Mouse (Mus musculus): ENCODE measurements at regions not wholly inside any gene's neighbourhood (a gene's known extent, or its start where the extent isn't known, plus 50 kb on each side); places are given as distances from the start of the nearest gene placed in this dataset.

DNA sequence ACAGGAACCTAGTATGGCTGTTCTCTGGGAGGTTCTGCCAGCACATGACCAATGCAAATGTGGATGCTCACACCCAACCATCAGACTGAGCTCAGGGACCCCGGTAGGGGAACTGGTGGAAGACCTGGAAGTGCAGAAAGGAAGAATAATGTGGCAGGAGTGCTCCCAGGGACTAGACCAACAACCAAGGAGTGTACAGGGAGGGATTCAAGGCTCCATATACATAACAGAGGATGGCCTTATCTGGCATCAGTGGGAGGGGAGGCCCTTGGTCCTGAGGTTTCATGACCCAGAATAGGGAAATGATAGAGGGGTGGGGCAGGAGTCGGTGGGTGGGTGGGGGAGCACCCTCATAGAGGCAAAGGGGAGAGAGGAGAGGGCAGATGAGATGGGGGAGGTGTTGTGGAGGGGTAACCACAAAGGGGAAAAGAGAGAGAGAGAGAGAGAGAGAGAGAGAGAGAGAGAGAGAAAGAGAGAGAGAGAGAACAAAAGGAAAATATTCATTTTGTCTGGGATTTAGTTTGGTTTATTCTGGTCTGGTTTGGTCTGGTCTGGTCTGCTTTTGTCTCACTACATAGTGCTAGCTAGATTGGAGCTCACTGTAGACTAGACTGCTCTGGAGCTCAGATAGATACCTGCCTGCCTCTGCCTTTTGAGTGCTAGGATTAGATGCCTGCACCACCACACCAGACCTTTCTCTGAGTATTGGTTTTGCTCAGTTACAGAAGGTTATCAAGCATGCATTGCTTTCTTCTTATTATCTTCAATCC, 214.5 kb downstream of the Nr4a2 start:
- TF ChIP-seq POLR2A (IDR thresholded peaks at IDR 0.05; ENCODE audit: borderline replicate concordance, extremely low read depth, insufficient read depth, insufficient read length, poor library complexity, severe bottlenecking) (no peak), CTCF (IDR thresholded peaks at IDR 0.05; ENCODE audit: borderline replicate concordance, extremely low read depth, insufficient read depth, insufficient read length) (no peak)
- no peak for DNase-seq (ENCODE audit: low read depth)

DNA sequence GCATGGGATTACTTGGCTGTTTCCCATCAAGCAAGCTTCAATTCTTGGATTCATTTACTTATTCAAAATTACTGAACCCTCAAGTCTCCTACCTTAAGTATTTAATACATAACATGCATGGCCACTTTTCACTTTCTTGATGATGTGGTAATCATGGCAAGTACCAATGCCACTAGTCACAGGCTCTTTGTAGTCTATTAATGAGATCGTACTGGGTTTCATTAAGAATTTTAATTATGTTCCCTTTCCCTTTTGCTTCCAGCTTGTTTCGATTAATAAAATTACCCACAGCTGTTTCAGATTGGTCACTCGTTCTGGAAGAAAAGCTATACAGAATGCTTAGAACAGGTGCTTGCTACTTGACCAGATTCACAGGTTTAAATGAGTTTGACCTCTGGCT, 238.6 kb downstream of the Nr4a2 start:
- TF ChIP-seq CTCF (IDR thresholded peaks at IDR 0.05; ENCODE audit: borderline replicate concordance, extremely low read depth, insufficient read depth, insufficient read length): no peak
- DNase-seq (ENCODE audit: low read depth): peak; percentile 11

DNA sequence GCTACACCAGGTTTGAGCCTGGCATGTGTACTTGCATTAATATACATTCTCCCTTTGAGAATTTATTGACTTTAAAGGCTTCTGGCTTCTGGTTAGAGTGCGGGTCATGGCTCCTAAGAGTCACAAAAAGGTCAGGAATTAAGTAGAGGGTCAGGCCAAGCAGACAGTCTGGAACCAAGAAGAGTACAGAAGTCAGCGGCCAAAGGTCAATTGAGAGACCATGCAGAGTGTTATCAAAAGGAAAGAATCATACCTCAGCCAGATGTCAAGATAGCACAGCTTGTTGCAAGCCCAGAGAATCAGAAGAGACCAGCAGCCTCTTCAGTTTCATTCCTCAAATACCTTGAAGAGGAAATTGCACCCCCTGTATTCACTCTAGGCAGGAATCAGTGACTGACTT, 263.0 kb downstream of the Nr4a2 start:
- no peak for DNase-seq (ENCODE audit: low read depth)
- no peak for TF ChIP-seq POLR2A (IDR thresholded peaks at IDR 0.05; ENCODE audit: borderline replicate concordance, extremely low read depth, insufficient read depth, insufficient read length, poor library complexity, severe bottlenecking)
- TF ChIP-seq CTCF (IDR thresholded peaks at IDR 0.05; ENCODE audit: borderline replicate concordance, extremely low read depth, insufficient read depth, insufficient read length): no peak

DNA sequence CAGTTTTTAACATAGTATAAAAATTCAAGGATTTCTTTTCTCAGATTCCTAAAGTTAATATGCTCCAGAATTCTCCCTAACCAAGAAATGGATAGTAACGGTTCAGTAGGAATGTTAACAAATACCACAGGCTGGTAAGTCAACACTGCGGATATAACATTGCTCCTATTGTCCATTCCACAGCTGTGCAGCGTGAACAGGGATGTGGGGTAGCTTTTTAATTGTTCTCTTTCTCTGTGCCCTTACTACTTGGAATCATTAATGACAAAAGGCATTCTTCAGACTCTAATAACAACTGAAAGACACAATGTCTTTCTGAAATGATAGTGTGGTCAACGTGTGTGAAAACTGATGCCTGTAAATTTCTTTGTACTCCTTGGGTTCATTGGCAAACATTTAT, 303.3 kb downstream of the Nr4a2 start:
- no peak for DNase-seq (ENCODE audit: low read depth)
- TF ChIP-seq POLR2A (IDR thresholded peaks at IDR 0.05; ENCODE audit: borderline replicate concordance, extremely low read depth, insufficient read depth, insufficient read length, poor library complexity, severe bottlenecking): no peak
- no peak for TF ChIP-seq CTCF (IDR thresholded peaks at IDR 0.05; ENCODE audit: borderline replicate concordance, extremely low read depth, insufficient read depth, insufficient read length)

DNA sequence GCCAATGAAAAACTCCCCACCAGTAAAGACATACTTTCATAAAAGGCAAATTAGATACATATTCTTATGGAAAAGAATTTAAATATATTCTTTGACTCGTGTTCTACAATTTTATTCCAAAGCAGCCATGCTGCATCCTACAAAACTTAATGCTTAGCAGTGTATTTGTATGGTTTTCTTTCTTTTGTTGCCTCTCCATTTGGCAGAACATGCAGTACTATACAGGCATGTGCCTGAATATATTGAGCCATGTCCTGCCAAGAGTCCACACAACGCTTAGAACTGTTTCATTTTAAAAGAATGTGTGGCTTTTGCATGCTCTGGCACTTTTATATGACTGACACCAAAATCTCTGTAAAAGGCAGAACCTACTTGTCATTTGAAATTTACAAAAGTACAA, 339.0 kb downstream of the Nr4a2 start:
- no peak for DNase-seq (ENCODE audit: low read depth)

More for the DNA sequence above, 339.0 kb downstream of the Nr4a2 start:
- TF ChIP-seq POLR2A (IDR thresholded peaks at IDR 0.05; ENCODE audit: borderline replicate concordance, extremely low read depth, insufficient read depth, insufficient read length, poor library complexity, severe bottlenecking): no peak
- TF ChIP-seq CTCF (IDR thresholded peaks at IDR 0.05; ENCODE audit: borderline replicate concordance, extremely low read depth, insufficient read depth, insufficient read length): no peak

Measured in brain, embryonic 14.5 days (tissue).